Mouse (Mus musculus): Measurements from ENCODE around the gene Hand2. TPM values are rescaled to one million over a fixed set of nuclear protein-coding genes. Genes with fewer than 3 reads are reported as not detected.

The Hand2 gene
- total RNA-seq, 2 experiments from 2014 or later, result not detected

GRCm38 (mm10) chr8:57324091-57324490 lies 3.3 kb downstream of the Hand2 start:
- DNase-seq (ENCODE audit: low spot score in 2 of 2), result no peak

- DNase-seq (ENCODE audit: low spot score in 2 of 2), result no peak
Measured at GRCm38 (mm10) chr8:57324671-57325070, 3.9 kb downstream of the Hand2 start.

- DNase-seq (ENCODE audit: low spot score in 2 of 2), result no peak
Measured at GRCm38 (mm10) chr8:57325111-57325891, 4.5 kb downstream of the Hand2 start.

- DNase-seq (ENCODE audit: low spot score in 2 of 2), result no peak
Measured at GRCm38 (mm10) chr8:57326091-57327065, 5.6 kb downstream of the Hand2 start.

- DNase-seq (ENCODE audit: low spot score in 2 of 2), result no peak
Measured at GRCm38 (mm10) chr8:57327281-57328160, 6.7 kb downstream of the Hand2 start.

GRCm38 (mm10) chr8:57328161-57328920 lies 7.6 kb downstream of the Hand2 start:
- no peak for DNase-seq (ENCODE audit: low spot score in 2 of 2)

- no peak for DNase-seq (ENCODE audit: low spot score in 2 of 2)
Measured at GRCm38 (mm10) chr8:57328931-57329341, 8.2 kb downstream of the Hand2 start.

- DNase-seq (ENCODE audit: low spot score in 2 of 2), result no peak
Measured at GRCm38 (mm10) chr8:57330106-57330505, 9.3 kb downstream of the Hand2 start.

GRCm38 (mm10) chr8:57331727-57332630 lies 11.2 kb downstream of the Hand2 start:
- DNase-seq (ENCODE audit: low spot score in 2 of 2), result no peak

GRCm38 (mm10) chr8:57332676-57333482 lies 12.1 kb downstream of the Hand2 start:
- no peak for DNase-seq (ENCODE audit: low spot score in 2 of 2)

- no peak for DNase-seq (ENCODE audit: low spot score in 2 of 2)
Measured at GRCm38 (mm10) chr8:57333483-57333770, 12.6 kb downstream of the Hand2 start.

- no peak for DNase-seq (ENCODE audit: low spot score in 2 of 2)
Measured at GRCm38 (mm10) chr8:57333795-57334551, 13.2 kb downstream of the Hand2 start.

- DNase-seq (ENCODE audit: low spot score in 2 of 2), result no peak
Measured at GRCm38 (mm10) chr8:57334714-57335113, 13.9 kb downstream of the Hand2 start.

GRCm38 (mm10) chr8:57337271-57338030 lies 16.7 kb downstream of the Hand2 start:
- no peak for DNase-seq (ENCODE audit: low spot score in 2 of 2)

- DNase-seq (ENCODE audit: low spot score in 2 of 2), result peak in 1 of 2 experiments; percentile 1
Measured at GRCm38 (mm10) chr8:57339711-57340650, 19.2 kb downstream of the Hand2 start.

All from left cerebral cortex, adult 18-20 months (tissue).